In the genomic region with DNA sequence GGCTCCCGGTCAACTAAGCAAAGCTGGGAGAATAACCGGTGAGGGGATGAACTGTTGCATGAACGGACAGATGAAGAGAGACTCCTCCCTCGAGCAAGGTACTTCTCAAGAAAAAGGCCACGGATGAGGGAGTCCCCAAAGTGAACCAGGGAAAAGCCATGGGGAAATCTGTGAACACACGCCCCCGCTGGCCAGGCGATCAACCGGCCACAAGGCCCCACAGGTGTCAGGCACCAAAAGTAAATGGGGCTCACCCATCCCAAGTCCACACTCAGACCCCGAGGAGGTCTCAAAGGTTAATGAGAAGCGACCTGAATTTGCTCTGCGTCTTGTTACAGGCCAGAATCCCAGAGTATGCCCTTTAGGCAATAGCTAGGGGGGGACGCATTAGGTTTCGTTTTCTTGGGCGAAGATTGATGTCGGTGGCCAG, we compare ENCODE assay signal across 8 mouse cellular contexts. TPM values are rescaled to one million over a fixed set of nuclear protein-coding genes. Genes with fewer than 3 reads are reported as not detected.
A peak's percentile ranks its signal among the peaks of the same experiment; 100 is the strongest.
DNase-seq lines count a peak whose midpoint lies in the region; ATAC-seq and TF ChIP-seq lines count a peak whose summit lies in the region.

No protein-coding gene starts in this region.

- 0% methylated on average over 16 of the region's 16 CpGs for WGBS in heart, embryonic 12.5 days
- under 1% methylated on average over 16 of the region's 16 CpGs for WGBS in kidney, embryonic 14.5 days
- WGBS in lung, postnatal 0 days: 0% methylated on average over 16 of the region's 16 CpGs

- H3K9me3 ChIP-seq in heart, embryonic 12.5 days (replicated peaks): no peaks in the 10 kb centered on the region
- H3K9me3 ChIP-seq in kidney, embryonic 14.5 days (ENCODE audit: control insufficient read depth, low read length): no peaks in the 10 kb centered on the region
- H3K9me3 ChIP-seq in lung, postnatal 0 days (ENCODE audit: low read length): no peaks in the 10 kb centered on the region

- H3K27me3 ChIP-seq in heart, embryonic 12.5 days (replicated peaks): no peaks in the 10 kb centered on the region
- H3K27me3 ChIP-seq in kidney, embryonic 14.5 days (ENCODE audit: control insufficient read depth, insufficient read depth, low read length): no peaks in the 10 kb centered on the region
- no peaks in the 10 kb centered on the region for H3K27me3 ChIP-seq in lung, postnatal 0 days (replicated peaks; ENCODE audit: insufficient read depth, low read length)

- H3K4me3 ChIP-seq in heart, embryonic 12.5 days: peak overlapping the region; percentile 73
- peak overlapping the region; percentile 82 for H3K4me3 ChIP-seq in kidney, embryonic 14.5 days (ENCODE audit: low read length)
- H3K4me3 ChIP-seq in lung, postnatal 0 days (ENCODE audit: low read depth, low read length): peak overlapping the region; percentile 92

- peaks cover 28% of the 10 kb centered on the region for H3K4me1 ChIP-seq in heart, embryonic 12.5 days (replicated peaks)
- H3K4me1 ChIP-seq in kidney, embryonic 14.5 days (ENCODE audit: control insufficient read depth, insufficient read depth, low read length): peaks cover 8% of the 10 kb centered on the region
- peaks cover 10% of the 10 kb centered on the region; the same call in 1 of the 2 replicates for H3K4me1 ChIP-seq in lung, postnatal 0 days (ENCODE audit: insufficient read depth, low read depth, low read length)

- no peaks in the 10 kb centered on the region for H3K36me3 ChIP-seq in heart, embryonic 12.5 days
- H3K36me3 ChIP-seq in kidney, embryonic 14.5 days (ENCODE audit: control insufficient read depth, insufficient read depth, low read length): no peaks in the 10 kb centered on the region
- H3K36me3 ChIP-seq in lung, postnatal 0 days (ENCODE audit: insufficient read depth, low read length): no peaks in the 10 kb centered on the region

- peak overlapping the region; percentile 86 for H3K27ac ChIP-seq in heart, embryonic 12.5 days (ENCODE audit: poor library complexity, severe bottlenecking)
- H3K27ac ChIP-seq in kidney, embryonic 14.5 days (ENCODE audit: low read depth, low read length): peak overlapping the region; percentile 84
- H3K27ac ChIP-seq in lung, postnatal 0 days (ENCODE audit: low read length): peak overlapping the region; percentile 90

- H3K9ac ChIP-seq in heart, embryonic 12.5 days: peak overlapping the region; percentile 84
- H3K9ac ChIP-seq in kidney, embryonic 14.5 days (ENCODE audit: low read depth, low read length): peak overlapping the region; percentile 86
- H3K9ac ChIP-seq in lung, postnatal 0 days (replicated peaks; ENCODE audit: low read depth): peak overlapping the region; percentile 85

- H3K4me2 ChIP-seq in heart, embryonic 12.5 days: peak overlapping the region; percentile 73
- peak overlapping the region; percentile 65 for H3K4me2 ChIP-seq in kidney, embryonic 14.5 days (replicated peaks; ENCODE audit: low read depth, low read length)
- H3K4me2 ChIP-seq in lung, postnatal 0 days (replicated peaks; ENCODE audit: low read depth, low read length): peak overlapping the region; percentile 73

- no peak for TF ChIP-seq EP300 in lung, postnatal 0 days (IDR thresholded peaks at IDR 0.05)

- TF ChIP-seq CTCF in lung, postnatal 0 days (IDR thresholded peaks at IDR 0.05): peak; percentile 13; the same call in 1 of the 2 replicates

- no peak for ATAC-seq in heart, embryonic 12.5 days (ENCODE audit: insufficient number of reproducible peaks, low FRiP score)
- ATAC-seq in kidney, embryonic 14.5 days (ENCODE audit: low FRiP score, low TSS enrichment): 0 out of 2 replicates have a peak, but pooled peaks have one; percentile 10
- ATAC-seq in lung, postnatal 0 days: no peak

- peak; percentile 5 to 31 for DNase-seq in thymus, postnatal 36 days
- DNase-seq in thymus, postnatal 0 days (ENCODE audit: low spot score): no peak
- DNase-seq in embryo, embryonic 11 days: peak; percentile 53
- peak; percentile 44 for DNase-seq in lung, postnatal 0 days (ENCODE audit: low spot score)
- DNase-seq in spleen, adult 12 weeks (ENCODE audit: low spot score): peak; percentile 38
- no peak for DNase-seq in frontal cortex, postnatal 10 days (ENCODE audit: low spot score in 2 of 2)

RNA-seq across cellular contexts. Expression of gene Map2k1, which starts 0.8 kb away (rescaled TPM):
- 67.5 and 68.1 TPM in 2 replicates for polyA plus RNA-seq in thymus, postnatal 0 days (2015; fragmentation: Nextera tagmentation; extraction: Ambion mirVana)
- 99.7 and 100 TPM in 2 replicates for polyA plus RNA-seq in heart, embryonic 12.5 days (2016; fragmentation: Nextera tagmentation; extraction: Ambion mirVana)
- polyA plus RNA-seq in kidney, embryonic 14.5 days (2014; fragmentation: Nextera tagmentation; extraction: Ambion mirVana): 56.9 and 72.3 TPM in 2 replicates
- polyA plus RNA-seq in lung, postnatal 0 days (2015; fragmentation: Nextera tagmentation; extraction: Ambion mirVana): 67.1 and 77.6 TPM in 2 replicates

RNA-seq across cellular contexts. Expression of gene Uchl4, which starts 17.6 kb away (rescaled TPM):
- polyA plus RNA-seq in thymus, postnatal 0 days (2015; fragmentation: Nextera tagmentation; extraction: Ambion mirVana): 1.9 TPM in 2 replicates
- polyA plus RNA-seq in heart, embryonic 12.5 days (2016; fragmentation: Nextera tagmentation; extraction: Ambion mirVana): 2.7 and 2.8 TPM in 2 replicates
- 2.9 and 3.3 TPM in 2 replicates for polyA plus RNA-seq in kidney, embryonic 14.5 days (2014; fragmentation: Nextera tagmentation; extraction: Ambion mirVana)
- polyA plus RNA-seq in lung, postnatal 0 days (2015; fragmentation: Nextera tagmentation; extraction: Ambion mirVana): 1.0 and 1.1 TPM in 2 replicates

RNA-seq across cellular contexts. Expression of gene Tipin, which starts 28.8 kb away (rescaled TPM):
- polyA plus RNA-seq in thymus, postnatal 0 days (2015; fragmentation: Nextera tagmentation; extraction: Ambion mirVana): 316 and 327 TPM in 2 replicates
- 130 and 133 TPM in 2 replicates for polyA plus RNA-seq in heart, embryonic 12.5 days (2016; fragmentation: Nextera tagmentation; extraction: Ambion mirVana)
- polyA plus RNA-seq in kidney, embryonic 14.5 days (2014; fragmentation: Nextera tagmentation; extraction: Ambion mirVana): 279 and 325 TPM in 2 replicates
- polyA plus RNA-seq in lung, postnatal 0 days (2015; fragmentation: Nextera tagmentation; extraction: Ambion mirVana): 59.8 and 70.2 TPM in 2 replicates

Comparison
In these comparisons a context has a peak if more than half of its experiments do, and no peak if none do; other contexts are left out.
1. DNase-seq: peak in thymus, postnatal 36 days (2 of 2), embryo, embryonic 11 days (single experiment), lung, postnatal 0 days (single experiment) and spleen, adult 12 weeks (single experiment); none in thymus, postnatal 0 days (single experiment) and frontal cortex, postnatal 10 days (0 of 2).
2. Peak in every context shown above with its lines, with median percentiles within 50 percentile points of each other: H3K27ac ChIP-seq, H3K4me2 ChIP-seq, H3K4me3 ChIP-seq and H3K9ac ChIP-seq.